Comparison of ENCODE assay signal across 7 mouse cellular contexts in the genomic region with DNA sequence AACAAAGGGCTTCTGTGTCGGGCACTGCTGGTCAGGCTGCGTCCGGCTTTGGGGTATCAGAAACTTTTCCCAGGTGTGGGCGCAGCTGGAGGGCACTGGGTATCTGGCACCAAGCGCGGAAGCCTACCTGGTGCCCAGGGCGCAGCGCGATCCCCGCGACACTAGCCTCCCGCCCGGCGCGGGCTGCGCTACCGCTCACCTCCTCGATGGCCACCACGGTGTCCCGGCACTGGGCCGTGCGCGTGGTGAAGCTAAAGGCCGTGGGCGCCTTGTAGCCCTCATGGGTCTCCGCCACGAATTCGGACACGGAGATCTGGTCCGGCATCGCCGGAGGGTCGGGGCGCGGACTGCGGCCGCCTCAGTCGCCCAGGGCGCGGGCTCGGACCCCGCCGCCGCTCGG.
DNase-seq lines count a peak whose midpoint lies in the region; ATAC-seq lines count a peak whose summit lies in the region.
"Not testable (repeated sequence)": the region's sequence is repeated elsewhere in the genome, so short reads cannot be mapped to it uniquely, and the experiment has no call there.

No protein-coding gene starts in this region.

- H3K27ac ChIP-seq in embryonic facial prominence, embryonic 14.5 days (replicated peaks; ENCODE audit: low read depth, low read length); heart, embryonic 15.5 days; intestine, embryonic 15.5 days; limb, embryonic 12.5 days; lung, embryonic 16.5 days (ENCODE audit: low read length); stomach, embryonic 14.5 days (ENCODE audit: low read length): not testable (repeated sequence)

- not testable (repeated sequence) for H3K9ac ChIP-seq in embryonic facial prominence, embryonic 14.5 days (ENCODE audit: low read depth, low read length); heart, embryonic 15.5 days; intestine, embryonic 15.5 days; lung, embryonic 16.5 days (ENCODE audit: low read length); stomach, embryonic 14.5 days (replicated peaks; ENCODE audit: low read depth, low read length)
- H3K9ac ChIP-seq in limb, embryonic 12.5 days (replicated peaks), result peak overlapping the region; percentile 34; the same call in 1 of the 2 replicates

- DNase-seq in R1 (ENCODE audit: low read depth, low spot score), result peak; percentile 30
- DNase-seq in embryonic facial prominence, embryonic 14.5 days (ENCODE audit: low spot score), result not testable (repeated sequence)

- H3K4me1 ChIP-seq in embryonic facial prominence, embryonic 14.5 days (ENCODE audit: control insufficient read depth, insufficient read depth, low read length); heart, embryonic 15.5 days (replicated peaks); intestine, embryonic 15.5 days (replicated peaks); limb, embryonic 12.5 days (replicated peaks); lung, embryonic 16.5 days (replicated peaks; ENCODE audit: control insufficient read depth, insufficient read depth, low read length); stomach, embryonic 14.5 days (ENCODE audit: control insufficient read depth, insufficient read depth, low read length): not testable (repeated sequence)

- ATAC-seq in embryonic facial prominence, embryonic 14.5 days (ENCODE audit: low read depth); heart, embryonic 15.5 days (replicated peaks; ENCODE audit: insufficient number of reproducible peaks, insufficient read depth, low FRiP score, low read depth); intestine, embryonic 15.5 days; limb, embryonic 12.5 days (ENCODE audit: insufficient number of reproducible peaks, insufficient read depth, low FRiP score, low TSS enrichment, low read depth); lung, embryonic 16.5 days (ENCODE audit: low read depth); stomach, embryonic 14.5 days (ENCODE audit: insufficient number of reproducible peaks, insufficient read depth, low FRiP score, low read depth): not testable (repeated sequence)

- not testable (repeated sequence) for H3K4me2 ChIP-seq in embryonic facial prominence, embryonic 14.5 days (ENCODE audit: low read depth, low read length); heart, embryonic 15.5 days
- H3K4me2 ChIP-seq in intestine, embryonic 15.5 days (replicated peaks), result peak overlapping the region; percentile 52
- peak overlapping the region; percentile 49 for H3K4me2 ChIP-seq in limb, embryonic 12.5 days
- peak overlapping the region; percentile 25; the same call in 1 of the 2 replicates for H3K4me2 ChIP-seq in lung, embryonic 16.5 days (ENCODE audit: low read depth, low read length)
- peak overlapping the region; percentile 26; the same call in 1 of the 2 replicates for H3K4me2 ChIP-seq in stomach, embryonic 14.5 days (replicated peaks; ENCODE audit: low read depth, low read length)

- H3K27me3 ChIP-seq in embryonic facial prominence, embryonic 14.5 days (replicated peaks; ENCODE audit: control insufficient read depth, insufficient read depth, low read length); heart, embryonic 15.5 days; intestine, embryonic 15.5 days (replicated peaks); limb, embryonic 12.5 days; lung, embryonic 16.5 days (ENCODE audit: control insufficient read depth, insufficient read depth, low read depth, low read length); stomach, embryonic 14.5 days (ENCODE audit: control insufficient read depth, insufficient read depth, low read length): not testable (repeated sequence)

- H3K9me3 ChIP-seq in embryonic facial prominence, embryonic 14.5 days (ENCODE audit: control insufficient read depth, low read length); heart, embryonic 15.5 days (replicated peaks); intestine, embryonic 15.5 days; limb, embryonic 12.5 days; lung, embryonic 16.5 days (ENCODE audit: control insufficient read depth, low read length); stomach, embryonic 14.5 days (ENCODE audit: control insufficient read depth, low read depth, low read length): not testable (repeated sequence)

- WGBS in embryonic facial prominence, embryonic 14.5 days, result 12% methylated on average over 7 of the region's 45 CpGs
- WGBS in heart, embryonic 15.5 days, result 9% methylated on average over 33 of the region's 45 CpGs
- 6% methylated on average over 36 of the region's 45 CpGs for WGBS in intestine, embryonic 15.5 days
- 6% methylated on average over 38 of the region's 45 CpGs for WGBS in limb, embryonic 12.5 days
- 7% methylated on average over 33 of the region's 45 CpGs for WGBS in lung, embryonic 16.5 days
- WGBS in stomach, embryonic 14.5 days, result 14% methylated on average over 31 of the region's 45 CpGs

- peak overlapping the region; percentile 13 for H3K4me3 ChIP-seq in embryonic facial prominence, embryonic 14.5 days (ENCODE audit: low read depth, low read length)
- H3K4me3 ChIP-seq in heart, embryonic 15.5 days, result peak overlapping the region; percentile 21; the same call in 1 of the 2 replicates
- peak overlapping the region; percentile 30 for H3K4me3 ChIP-seq in intestine, embryonic 15.5 days (replicated peaks)
- peak overlapping the region; percentile 39 for H3K4me3 ChIP-seq in limb, embryonic 12.5 days (replicated peaks)
- peak overlapping the region; percentile 16; the same call in 1 of the 2 replicates for H3K4me3 ChIP-seq in lung, embryonic 16.5 days (ENCODE audit: low read length)
- peak overlapping the region; percentile 16; the same call in 1 of the 2 replicates for H3K4me3 ChIP-seq in stomach, embryonic 14.5 days (ENCODE audit: low read depth, low read length)

- not testable (repeated sequence) for H3K36me3 ChIP-seq in embryonic facial prominence, embryonic 14.5 days (ENCODE audit: control insufficient read depth, insufficient read depth, low read length); heart, embryonic 15.5 days; intestine, embryonic 15.5 days; limb, embryonic 12.5 days; lung, embryonic 16.5 days (ENCODE audit: control insufficient read depth, insufficient read depth, low read length); stomach, embryonic 14.5 days (ENCODE audit: control insufficient read depth, insufficient read depth, low read length)
